Mouse (Mus musculus) cerebellum, adult 2 months (tissue): ENCODE data around the gene Ankrd1. TPM values are rescaled to one million over a fixed set of nuclear protein-coding genes. Genes with fewer than 3 reads are reported as not detected.

ENCODE experiments used
- DNase-seq, 2 experiments: peaks; one replicate each; pipeline ENCODE4 v3.0.0; 2021
- H3K27ac ChIP-seq: fragments of 200-500 bp; 2 replicates; pipeline ENCODE4 v1.5.1; 2012; ENCODE audit warnings: low read length, control low read depth, inconsistent platforms; ENCODE audit not compliant: insufficient read depth
- H3K27me3 ChIP-seq: fragments of 200-500 bp; 2 replicates; pipeline ENCODE4 v1.6.1; 2012; ENCODE audit warnings: inconsistent platforms, mild to moderate bottlenecking, low read length, moderate library complexity; ENCODE audit not compliant: control insufficient read depth, insufficient read depth
- H3K4me1 ChIP-seq: fragments of 200-500 bp; 2 replicates; pipeline ENCODE4 v1.6.1; 2011; ENCODE audit warnings: low read length; ENCODE audit not compliant: control insufficient read depth, insufficient read depth
- H3K4me3 ChIP-seq: fragments of 200-500 bp; replicated peaks from 2 replicates; pipeline ENCODE3; 2011; ENCODE audit warnings: mild to moderate bottlenecking, low read depth, low read length, control low read depth; ENCODE audit not compliant: insufficient read depth
- CTCF ChIP-seq: fragments of 200-500 bp; IDR thresholded peaks from 2 replicates; pipeline ENCODE4 v1.5.1; 2011; ENCODE audit warnings: low read depth, mild to moderate bottlenecking, control low read depth, low read length, moderate library complexity, borderline replicate concordance; ENCODE audit not compliant: insufficient read depth
- POLR2A ChIP-seq: fragments of 200-500 bp; IDR thresholded peaks from 2 replicates; pipeline ENCODE4 v1.6.1; 2011; ENCODE audit warnings: low read length, control low read depth, borderline replicate concordance; ENCODE audit not compliant: insufficient read depth
- WGBS: fragments of 180-500 bp; shearing (Covaris S2); methylation state at CpG from one replicate; pipeline ENCODE4 v1.1.7; 2018; 5-methylcytosine and 5-hydroxymethylcytosine counted together
- polyA plus RNA-seq: library from polyadenylated mRNA; depleted of rRNA; stranded (reverse); fragments of >200 nt; gene quantifications from 2 replicates; pipeline ENCODE4 v1.2.3, GENCODE M21; 2012

The Ankrd1 gene
- polyA plus RNA-seq, 1 experiment, result 0.07 TPM

- WGBS, result 91% methylated on average over 6 of the region's 6 CpGs
- Histone ChIP-seq H3K27ac (no peak overlapping the region), H3K27me3 (no peaks in the 10 kb centered on the region), H3K4me3 (no peak overlapping the region), H3K4me1 (no peaks in the 10 kb centered on the region)
- TF ChIP-seq CTCF (no peak), POLR2A (no peak)
- DNase-seq, result no peak
These were observed 28.7 kb upstream of the Ankrd1 start for GRCm38 (mm10) chr19:36148578-36148977.

- TF ChIP-seq POLR2A, result no peak
- no peak for TF ChIP-seq CTCF
- no peaks in the 10 kb centered on the region for H3K27me3 ChIP-seq
- WGBS, result 86% methylated on average over 2 of the region's 2 CpGs
- H3K4me1 ChIP-seq, result no peaks in the 10 kb centered on the region
- no peak for DNase-seq
- H3K27ac ChIP-seq, result no peak overlapping the region
- no peak overlapping the region for H3K4me3 ChIP-seq
These were observed 23.7 kb upstream of the Ankrd1 start for GRCm38 (mm10) chr19:36143571-36143970.

- no peak overlapping the region for H3K4me3 ChIP-seq
- TF ChIP-seq CTCF (no peak), POLR2A (no peak)
- 51% methylated on average over 5 of the region's 5 CpGs for WGBS
- no peaks in the 10 kb centered on the region for H3K4me1 ChIP-seq
- H3K27me3 ChIP-seq, result no peaks in the 10 kb centered on the region
- no peak overlapping the region for H3K27ac ChIP-seq
- no peak for DNase-seq
These were observed 13.8 kb upstream of the Ankrd1 start for GRCm38 (mm10) chr19:36133731-36134130.

GRCm38 (mm10) chr19:36133064-36133463 is 13.2 kb upstream of the Ankrd1 start:
- no peak for DNase-seq
- Histone ChIP-seq H3K4me1 (no peaks in the 10 kb centered on the region), H3K27ac (no peak overlapping the region), H3K4me3 (no peak overlapping the region), H3K27me3 (no peaks in the 10 kb centered on the region)
- TF ChIP-seq POLR2A, result no peak
- no peak for TF ChIP-seq CTCF
- 91% methylated on average over 6 of the region's 6 CpGs for WGBS

- Histone ChIP-seq H3K27ac (no peak overlapping the region), H3K4me1 (no peaks in the 10 kb centered on the region), H3K27me3 (no peaks in the 10 kb centered on the region), H3K4me3 (no peak overlapping the region)
- WGBS, result 72% methylated on average over 6 of the region's 6 CpGs
- DNase-seq, result no peak
- no peak for TF ChIP-seq POLR2A
- TF ChIP-seq CTCF, result no peak
These were observed 12.1 kb upstream of the Ankrd1 start for GRCm38 (mm10) chr19:36131990-36132389.

- Histone ChIP-seq H3K27me3 (no peaks in the 10 kb centered on the region), H3K4me3 (no peak overlapping the region), H3K27ac (no peak overlapping the region), H3K4me1 (no peaks in the 10 kb centered on the region)
- no peak for TF ChIP-seq POLR2A
- no peak for TF ChIP-seq CTCF
- WGBS, result 48% methylated on average over 2 of the region's 2 CpGs
- DNase-seq, result no peak
These were observed 10.3 kb upstream of the Ankrd1 start for GRCm38 (mm10) chr19:36130181-36130580.

- H3K4me1 ChIP-seq, result no peaks in the 10 kb centered on the region
- DNase-seq, result no peak
- no peak overlapping the region for H3K27ac ChIP-seq
- H3K4me3 ChIP-seq, result no peak overlapping the region
- TF ChIP-seq CTCF, result no peak
- no peak for TF ChIP-seq POLR2A
- 70% methylated on average over 12 of the region's 12 CpGs for WGBS
- no peaks in the 10 kb centered on the region for H3K27me3 ChIP-seq
These were observed 9.7 kb upstream of the Ankrd1 start for GRCm38 (mm10) chr19:36129643-36130042.

GRCm38 (mm10) chr19:36129213-36129612 is 9.3 kb upstream of the Ankrd1 start:
- TF ChIP-seq CTCF (no peak), POLR2A (no peak)
- H3K27ac ChIP-seq, result no peak overlapping the region
- no peak for DNase-seq
- H3K4me3 ChIP-seq, result no peak overlapping the region
- H3K27me3 ChIP-seq, result no peaks in the 10 kb centered on the region
- WGBS, result 58% methylated on average over 9 of the region's 9 CpGs
- H3K4me1 ChIP-seq, result no peaks in the 10 kb centered on the region
